Mouse (Mus musculus) kidney, adult 2 months (tissue): ENCODE measurements around the gene Bcl6.

Experiments used
- CTCF ChIP-seq: fragments of 200-500 bp; conservative IDR thresholded peaks from 2 replicates; pipeline ENCODE4 v1.5.1; 2011; ENCODE audit warnings: low read depth, mild to moderate bottlenecking, control low read depth, low read length, moderate library complexity, mixed read lengths; ENCODE audit not compliant: insufficient read depth, insufficient read length
- POLR2A ChIP-seq: fragments of 200-500 bp; IDR thresholded peaks from one replicate; pipeline ENCODE4 v1.6.1; 2011; ENCODE audit warnings: low read depth, low read length, control low read depth

- no peak for TF ChIP-seq POLR2A
- TF ChIP-seq CTCF: no peak
Measured at GRCm38 (mm10) chr16:23989209-23990160, 833 bp upstream of the Bcl6 start.
